Mouse (Mus musculus) spleen, postnatal 14 days (tissue): Measurements from ENCODE around the gene Aqp11.

Source experiments
- DNase-seq, 2 experiments: peaks; one replicate each; pipeline ENCODE4 v3.0.0; 2021 to 2022; ENCODE audit warnings: low spot score in 2 of 2

The Aqp11 gene

DNA sequence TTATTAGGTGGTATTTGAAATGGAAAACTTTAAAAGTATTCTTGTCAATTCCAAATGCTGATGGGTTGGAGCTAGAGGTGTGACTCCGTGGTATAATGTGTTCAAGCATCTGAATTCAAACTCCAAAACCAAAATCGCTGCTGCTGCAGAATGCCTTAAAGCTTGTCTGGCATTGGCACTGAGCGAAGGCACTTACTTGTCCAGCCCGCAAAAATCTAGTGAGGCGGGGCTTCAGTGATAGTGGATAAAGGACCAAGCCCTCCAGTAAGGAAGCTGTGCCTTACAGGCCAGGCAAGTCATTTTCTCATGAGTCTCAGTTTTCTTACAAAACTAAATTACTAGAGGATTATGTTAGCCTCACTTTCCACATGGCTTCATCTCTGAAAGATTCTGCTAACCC lies 30.3 kb downstream of the Aqp11 start:
- DNase-seq: no peak

DNA sequence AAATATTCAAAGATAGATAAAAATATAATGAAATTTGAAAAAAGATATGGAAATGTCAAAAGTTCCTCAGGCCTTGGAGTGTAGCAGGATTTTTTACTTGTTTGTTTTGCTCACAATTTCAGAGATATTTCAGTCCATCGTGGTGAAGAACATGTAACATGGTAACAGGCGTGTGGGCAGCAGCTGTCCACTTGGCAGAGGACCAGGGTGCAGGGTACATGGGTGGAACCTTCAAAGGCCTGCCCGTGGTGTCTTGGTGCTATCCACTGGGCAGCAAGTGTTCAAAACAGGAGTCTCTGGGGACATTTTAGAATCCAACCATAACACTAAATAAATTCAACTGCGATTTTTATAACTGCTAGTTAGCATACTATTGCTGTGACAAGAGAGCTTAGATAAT lies 31.0 kb downstream of the Aqp11 start:
- no peak for DNase-seq

DNA sequence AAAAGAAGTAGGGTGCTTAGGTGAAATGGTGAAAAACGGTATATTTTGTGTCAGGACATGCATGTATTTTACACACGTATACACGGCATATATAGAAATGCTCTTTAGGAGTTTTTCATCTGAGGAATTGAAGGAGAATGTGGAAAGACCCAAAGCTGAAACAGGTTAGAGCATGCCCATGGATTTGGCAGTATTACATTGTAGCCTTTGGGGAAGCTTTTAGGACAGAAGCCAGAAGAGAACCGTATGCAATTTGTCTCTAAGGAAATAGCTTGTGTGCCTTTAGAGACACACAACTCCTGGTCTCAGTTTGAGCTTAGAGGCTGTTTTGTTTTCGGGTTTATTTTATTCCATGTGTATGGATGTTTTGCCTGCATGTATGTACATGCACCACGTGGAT lies 37.0 kb downstream of the Aqp11 start:
- no peak for DNase-seq

DNA sequence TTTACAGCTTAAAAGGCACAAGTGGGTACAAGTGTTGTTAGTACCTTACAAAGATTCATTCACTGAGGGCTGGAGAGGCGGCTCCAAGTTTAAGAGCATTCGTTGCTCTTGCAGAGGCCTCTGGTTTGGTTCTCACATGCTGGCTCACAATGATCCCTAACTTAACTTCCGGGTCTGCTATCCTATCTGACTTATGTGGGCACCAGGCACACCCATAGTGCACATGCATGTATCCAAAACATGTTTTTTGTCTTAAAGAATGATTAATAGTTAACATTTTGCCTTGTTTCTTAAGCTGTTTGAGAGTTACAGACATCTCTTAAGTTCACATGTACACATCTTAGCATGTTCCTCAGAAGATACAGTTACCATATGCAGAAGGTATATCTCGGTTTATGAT lies 37.9 kb downstream of the Aqp11 start:
- no peak for DNase-seq

DNA sequence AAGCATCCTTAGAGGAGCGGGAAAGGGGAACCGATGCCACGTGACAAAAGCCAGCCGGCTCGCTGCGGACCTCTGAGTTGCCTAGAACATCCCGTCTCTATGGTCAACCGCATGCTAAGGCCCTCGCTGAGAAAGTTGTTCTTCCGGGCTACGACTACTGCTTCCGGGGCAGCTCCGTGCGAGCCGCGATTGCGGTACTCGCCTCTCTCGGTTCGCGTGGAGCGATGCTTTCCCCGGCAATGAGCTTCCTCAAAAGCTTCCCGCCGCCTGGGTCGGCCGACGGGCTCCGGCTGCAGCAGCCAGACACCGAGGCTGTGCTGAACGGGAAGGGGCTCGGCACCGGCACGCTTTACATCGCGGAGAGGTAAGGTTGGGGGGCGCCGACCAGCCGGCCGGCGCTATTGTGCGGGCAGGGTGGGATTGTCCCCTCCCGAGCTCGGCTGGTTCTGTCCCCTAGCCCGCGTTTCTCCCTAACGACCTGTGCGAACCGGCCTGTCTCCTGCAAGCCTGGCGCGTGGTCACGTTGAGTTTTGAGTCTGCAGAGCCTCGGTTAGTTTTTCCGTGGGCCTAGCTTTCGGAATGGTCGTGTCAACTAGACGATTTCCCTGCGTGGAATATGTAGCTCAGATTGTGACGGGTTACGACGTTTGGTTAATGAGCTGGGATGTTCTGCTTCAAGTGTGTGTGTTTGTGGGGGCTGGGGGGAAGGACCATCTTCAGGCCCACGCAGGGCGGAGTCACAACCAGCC lies 41.4 kb downstream of the Aqp11 start, which contains the start of gene Clns1a:
Gene Clns1a, plus strand, starts transcription at position 129 of the 749 bp plus-strand sequence.
- peak; percentile 74 to 82 for DNase-seq

DNA sequence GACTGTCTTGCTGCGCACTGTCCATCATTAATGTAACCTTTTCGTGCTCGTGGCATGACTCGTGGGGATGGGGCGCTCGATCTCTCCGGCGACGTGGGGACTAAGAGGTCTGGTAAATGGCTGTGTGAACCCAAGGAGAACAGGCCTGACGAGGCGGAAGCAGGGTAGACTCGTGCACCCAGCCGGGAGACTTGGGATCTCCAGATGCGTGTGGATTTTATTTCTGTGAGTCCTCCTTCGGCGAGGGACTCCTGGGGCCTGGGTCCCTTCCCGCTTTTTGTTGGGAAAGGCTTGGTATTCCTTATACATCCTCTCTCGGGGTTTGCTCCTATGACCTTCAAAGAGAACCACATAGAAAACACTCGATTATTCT lies 42.0 kb downstream of the Aqp11 start:
- DNase-seq: peak in 1 of 2 experiments; percentile 13

DNA sequence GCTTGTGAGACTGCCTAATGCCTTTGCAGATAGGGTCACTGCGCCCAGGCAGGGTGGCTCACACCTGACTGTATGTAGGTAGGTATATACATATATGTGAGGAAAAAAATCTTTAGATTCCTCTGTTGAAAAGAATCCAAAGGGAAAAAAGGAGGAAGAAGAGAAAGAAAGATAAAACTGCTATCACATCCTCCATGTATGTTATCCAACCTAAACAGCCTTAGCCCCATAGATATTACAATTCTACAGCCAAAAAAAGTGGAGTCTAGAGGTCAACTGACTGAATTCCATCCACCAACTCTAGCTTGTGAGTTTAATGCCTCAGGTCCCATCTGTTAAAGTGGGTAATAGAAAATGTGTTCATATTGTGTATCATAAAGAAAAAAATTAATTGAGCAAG lies 42.6 kb downstream of the Aqp11 start:
- no peak for DNase-seq

DNA sequence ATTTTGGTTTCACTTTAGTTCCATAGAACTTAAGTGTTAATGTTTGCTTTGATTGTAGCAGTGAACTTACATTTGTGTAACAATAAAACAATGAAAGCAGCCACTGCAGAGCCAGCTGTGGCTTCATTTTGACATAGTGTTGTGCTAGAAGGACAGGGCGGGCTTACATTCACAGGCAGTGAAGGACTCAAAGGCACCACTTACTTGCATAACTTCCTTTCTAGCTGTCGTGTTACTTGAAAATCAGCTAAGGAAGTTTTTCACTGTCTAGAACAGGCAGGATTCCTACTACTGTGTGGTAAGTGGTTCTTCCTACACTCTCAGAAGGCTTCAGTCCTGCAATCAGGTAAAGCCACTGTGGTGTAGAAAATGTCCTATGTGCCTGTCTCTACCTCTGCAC lies 50.3 kb downstream of the Aqp11 start:
- DNase-seq: no peak

DNA sequence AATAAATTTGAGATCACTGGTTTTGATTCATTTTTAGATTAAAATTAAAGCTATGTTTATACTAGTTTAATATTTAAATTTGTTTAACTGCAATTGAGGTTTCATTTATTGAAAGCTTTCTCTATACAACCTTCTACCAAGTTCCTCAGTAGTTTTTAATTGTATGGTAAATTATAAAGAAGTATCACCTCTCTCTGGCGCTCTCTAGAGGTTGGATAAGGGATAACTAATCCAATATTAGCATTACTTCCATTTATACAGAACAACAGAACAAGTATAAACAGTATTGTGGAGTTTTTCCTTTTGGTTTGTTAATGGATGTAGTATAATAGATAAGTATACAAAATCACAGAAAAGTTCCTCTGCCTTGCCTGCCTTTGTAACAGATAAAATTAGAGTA lies 58.9 kb downstream of the Aqp11 start:
- DNase-seq: no peak
